34 mouse cellular contexts compared by ENCODE assay signal in genomic region chr9:62944063-62944462, GRCm38 (mm10).
"Had no signal": no experiment of that assay in that cellular context is flagged by ENCODE, and none has a peak within 500 bp of the region (broad histone marks: within the 10 kb centered on the region; RNA-seq: fewer than 3 reads in every experiment).

No protein-coding gene starts in this region.

- DNase-seq: heart, postnatal 10 days; heart, postnatal 14 days; heart, postnatal 4 days; kidney, adult 11 months; kidney, adult 18-20 months; kidney, adult 2 months; kidney, adult 8-10 months; kidney, adult 9 months; kidney, postnatal 10 days; kidney, postnatal 14 days; kidney, postnatal 25 days; kidney, postnatal 36 days; kidney, postnatal 4 days; layer of hippocampus, adult 9-11 months; layer of hippocampus, postnatal 36 days had no signal

- H3K4me2 ChIP-seq: heart, embryonic 11.5 days; heart, embryonic 12.5 days; heart, embryonic 13.5 days; heart, embryonic 15.5 days; hindbrain, embryonic 12.5 days; hindbrain, embryonic 13.5 days; hindbrain, embryonic 14.5 days; hindbrain, embryonic 15.5 days; intestine, embryonic 15.5 days; kidney, embryonic 15.5 days had no signal

- H3K9ac ChIP-seq: heart, embryonic 12.5 days; heart, embryonic 13.5 days; heart, embryonic 15.5 days; hindbrain, embryonic 12.5 days; hindbrain, embryonic 13.5 days; hindbrain, embryonic 14.5 days; hindbrain, embryonic 15.5 days; intestine, embryonic 15.5 days; kidney, embryonic 15.5 days had no signal

- H3K27me3 ChIP-seq: heart, embryonic 12.5 days; heart, embryonic 13.5 days; heart, embryonic 15.5 days; hindbrain, embryonic 12.5 days; hindbrain, embryonic 13.5 days; hindbrain, embryonic 15.5 days; intestine, embryonic 15.5 days; kidney, embryonic 15.5 days had no signal

- H3K9me3 ChIP-seq: heart, embryonic 10.5 days; heart, embryonic 13.5 days; heart, embryonic 15.5 days; hindbrain, embryonic 10.5 days; hindbrain, embryonic 12.5 days; hindbrain, embryonic 13.5 days; hindbrain, embryonic 15.5 days; intestine, embryonic 15.5 days; kidney, embryonic 15.5 days had no signal

- H3K27ac ChIP-seq: heart, embryonic 10.5 days; heart, embryonic 13.5 days; heart, embryonic 15.5 days; hindbrain, embryonic 10.5 days; hindbrain, embryonic 12.5 days; hindbrain, embryonic 13.5 days; hindbrain, embryonic 14.5 days; hindbrain, embryonic 15.5 days; hindbrain, postnatal 0 days; intestine, embryonic 15.5 days; kidney, embryonic 15.5 days; kidney, postnatal 0 days; layer of hippocampus, adult 2 months had no signal

- ATAC-seq: hindbrain, embryonic 16.5 days; hindbrain, postnatal 0 days; inflammation-experienced regulatory T-cells, adult 6 months; intestine, embryonic 15.5 days; intestine, embryonic 16.5 days; intestine, postnatal 0 days had no signal

- H3K4me3 ChIP-seq: heart, embryonic 10.5 days; heart, embryonic 12.5 days; heart, embryonic 13.5 days; heart, embryonic 15.5 days; hindbrain, embryonic 10.5 days; hindbrain, embryonic 12.5 days; hindbrain, embryonic 13.5 days; hindbrain, embryonic 15.5 days; intestine, embryonic 15.5 days; kidney, embryonic 15.5 days; layer of hippocampus, adult 2 months had no signal

- H3K4me1 ChIP-seq: hindbrain, embryonic 12.5 days; hindbrain, embryonic 15.5 days had no signal
